Comparison of ENCODE assay signal across 25 mouse cellular contexts in genomic region chr9:42173781-42174180, GRCm38 (mm10). TPM values are rescaled to one million over a fixed set of nuclear protein-coding genes. Genes with fewer than 3 reads are reported as not detected.
DNase-seq lines count a peak whose midpoint lies in the region; ATAC-seq and TF ChIP-seq lines count a peak whose summit lies in the region.
"Had no signal": no experiment of that assay in that cellular context is flagged by ENCODE, and none has a peak within 500 bp of the region (broad histone marks: within the 10 kb centered on the region; RNA-seq: fewer than 3 reads in every experiment).

No protein-coding gene starts in this region.

- no peak overlapping the region for H3K4me2 ChIP-seq in forebrain, embryonic 13.5 days
- H3K4me2 ChIP-seq in forebrain, embryonic 11.5 days (ENCODE audit: low read depth, low read length, severe bottlenecking), result no peak overlapping the region
- H3K4me2 ChIP-seq in hindbrain, embryonic 12.5 days (replicated peaks), result no peak overlapping the region
- H3K4me2 ChIP-seq in hindbrain, embryonic 16.5 days (ENCODE audit: low read length), result no peak overlapping the region
- H3K4me2 ChIP-seq: embryonic facial prominence, embryonic 12.5 days; embryonic facial prominence, embryonic 15.5 days; heart, embryonic 13.5 days; hindbrain, embryonic 15.5 days; intestine, embryonic 15.5 days had no signal

- 73% methylated on average over 3 of the region's 3 CpGs for WGBS in forebrain, embryonic 13.5 days
- 87% methylated on average over 3 of the region's 3 CpGs for WGBS in forebrain, embryonic 11.5 days
- WGBS in hindbrain, embryonic 12.5 days, result 50% methylated on average over 3 of the region's 3 CpGs
- WGBS in hindbrain, embryonic 16.5 days, result 41% methylated on average over 3 of the region's 3 CpGs

- no peak for TF ChIP-seq CTCF in brain, embryonic 14.5 days (IDR thresholded peaks at IDR 0.05; ENCODE audit: borderline replicate concordance, extremely low read depth, insufficient read depth, insufficient read length)

- H3K36me3 ChIP-seq in forebrain, embryonic 13.5 days (ENCODE audit: poor library complexity, severe bottlenecking), result no peaks in the 10 kb centered on the region
- no peaks in the 10 kb centered on the region for H3K36me3 ChIP-seq in forebrain, embryonic 11.5 days (ENCODE audit: control insufficient read depth, insufficient read depth, low read length)
- H3K36me3 ChIP-seq in hindbrain, embryonic 12.5 days, result no peaks in the 10 kb centered on the region
- no peaks in the 10 kb centered on the region for H3K36me3 ChIP-seq in hindbrain, embryonic 16.5 days (ENCODE audit: control insufficient read depth, insufficient read depth, low read length)
- H3K36me3 ChIP-seq: embryonic facial prominence, embryonic 12.5 days; embryonic facial prominence, embryonic 15.5 days; heart, embryonic 10.5 days; heart, embryonic 13.5 days; hindbrain, embryonic 15.5 days; intestine, embryonic 15.5 days had no signal

- no peak overlapping the region; the same call in 1 of the 2 replicates for H3K27ac ChIP-seq in forebrain, embryonic 13.5 days
- no peak overlapping the region for H3K27ac ChIP-seq in forebrain, embryonic 11.5 days (ENCODE audit: low read depth, low read length)
- H3K27ac ChIP-seq in hindbrain, embryonic 12.5 days, result 0 out of 2 replicates have a peak overlapping the region, but pooled peaks have one; percentile 0
- H3K27ac ChIP-seq in hindbrain, embryonic 16.5 days (ENCODE audit: low read depth, low read length), result no peak overlapping the region
- H3K27ac ChIP-seq: embryonic facial prominence, embryonic 12.5 days; embryonic facial prominence, embryonic 15.5 days; heart, adult 2 months; heart, embryonic 10.5 days; heart, embryonic 13.5 days; intestine, embryonic 15.5 days had no signal

- H3K27me3 ChIP-seq in forebrain, embryonic 13.5 days, result no peaks in the 10 kb centered on the region
- no peaks in the 10 kb centered on the region for H3K27me3 ChIP-seq in forebrain, embryonic 11.5 days (ENCODE audit: control insufficient read depth, insufficient read depth, low read length)
- no peaks in the 10 kb centered on the region for H3K27me3 ChIP-seq in hindbrain, embryonic 12.5 days
- H3K27me3 ChIP-seq in hindbrain, embryonic 16.5 days (replicated peaks; ENCODE audit: control insufficient read depth, insufficient read depth, low read length), result no peaks in the 10 kb centered on the region
- H3K27me3 ChIP-seq: embryonic facial prominence, embryonic 12.5 days; embryonic facial prominence, embryonic 15.5 days; heart, embryonic 13.5 days; hindbrain, embryonic 15.5 days; intestine, embryonic 15.5 days had no signal

- peaks cover 24% of the 10 kb centered on the region for H3K4me1 ChIP-seq in forebrain, embryonic 13.5 days
- 0 out of 2 replicates have a peak, but pooled peaks cover 7% of the 10 kb centered on the region for H3K4me1 ChIP-seq in forebrain, embryonic 11.5 days (replicated peaks; ENCODE audit: control insufficient read depth, insufficient read depth, low read length)
- H3K4me1 ChIP-seq in hindbrain, embryonic 12.5 days, result peaks cover 7% of the 10 kb centered on the region; the same call in 1 of the 2 replicates
- no peaks in the 10 kb centered on the region for H3K4me1 ChIP-seq in hindbrain, embryonic 16.5 days (ENCODE audit: control insufficient read depth, insufficient read depth, low read depth, low read length)
- H3K4me1 ChIP-seq: embryonic facial prominence, embryonic 12.5 days; embryonic facial prominence, embryonic 15.5 days; heart, embryonic 10.5 days; heart, embryonic 13.5 days; intestine, embryonic 15.5 days had no signal

- H3K9me3 ChIP-seq in forebrain, embryonic 13.5 days (replicated peaks), result no peaks in the 10 kb centered on the region; the same call in 1 of the 2 replicates
- H3K9me3 ChIP-seq in forebrain, embryonic 11.5 days (ENCODE audit: control insufficient read depth, low read length), result no peaks in the 10 kb centered on the region
- no peaks in the 10 kb centered on the region for H3K9me3 ChIP-seq in hindbrain, embryonic 12.5 days (replicated peaks)
- H3K9me3 ChIP-seq in hindbrain, embryonic 16.5 days (ENCODE audit: control insufficient read depth, low read length), result no peaks in the 10 kb centered on the region
- H3K9me3 ChIP-seq: embryonic facial prominence, embryonic 12.5 days; embryonic facial prominence, embryonic 15.5 days; heart, embryonic 10.5 days; heart, embryonic 13.5 days; hindbrain, embryonic 15.5 days; intestine, embryonic 15.5 days had no signal

- TF ChIP-seq POLR2A in brain, embryonic 14.5 days (IDR thresholded peaks at IDR 0.05; ENCODE audit: borderline replicate concordance, extremely low read depth, insufficient read depth, insufficient read length, poor library complexity, severe bottlenecking), result no peak

- no peak for DNase-seq in forebrain, embryonic 11.5 days (ENCODE audit: low spot score)
- DNase-seq in brain, embryonic 14.5 days (ENCODE audit: low read depth), result peak; percentile 52
- DNase-seq in ovary, postnatal 14 days (ENCODE audit: low spot score), result no peak
- DNase-seq: adrenal gland, postnatal 10 days; adrenal gland, postnatal 36 days; cerebellum, adult 11 months; cerebellum, adult 2 months; cerebellum, adult 9-11 months; cerebellum, postnatal 25 days; gastrocnemius, postnatal 10 days; gastrocnemius, postnatal 36 days; heart, adult 2 months; heart, postnatal 14 days; heart, postnatal 4 days; kidney, adult 11 months had no signal

- ATAC-seq in forebrain, embryonic 13.5 days, result peak; percentile 41; the same call in 1 of the 2 replicates
- ATAC-seq in forebrain, embryonic 11.5 days (replicated peaks; ENCODE audit: low FRiP score), result no peak
- no peak for ATAC-seq in hindbrain, embryonic 12.5 days (ENCODE audit: low FRiP score)
- no peak for ATAC-seq in hindbrain, embryonic 16.5 days
- ATAC-seq: activated CD4-positive, CD25-positive, alpha-beta regulatory T cell, adult 4 months; intestine, embryonic 15.5 days had no signal

- no peak overlapping the region for H3K9ac ChIP-seq in forebrain, embryonic 13.5 days
- no peak overlapping the region for H3K9ac ChIP-seq in forebrain, embryonic 11.5 days (ENCODE audit: low read length)
- H3K9ac ChIP-seq in hindbrain, embryonic 12.5 days, result no peak overlapping the region
- no peak overlapping the region for H3K9ac ChIP-seq in hindbrain, embryonic 16.5 days (ENCODE audit: low read depth, low read length)
- H3K9ac ChIP-seq: embryonic facial prominence, embryonic 12.5 days; embryonic facial prominence, embryonic 15.5 days; heart, embryonic 13.5 days; hindbrain, embryonic 15.5 days; intestine, embryonic 15.5 days had no signal

- no peak overlapping the region for H3K4me3 ChIP-seq in forebrain, embryonic 13.5 days
- H3K4me3 ChIP-seq in forebrain, embryonic 11.5 days (ENCODE audit: low read depth, low read length), result no peak overlapping the region
- no peak overlapping the region for H3K4me3 ChIP-seq in hindbrain, embryonic 12.5 days
- H3K4me3 ChIP-seq in hindbrain, embryonic 16.5 days (ENCODE audit: low read length), result no peak overlapping the region
- H3K4me3 ChIP-seq: embryonic facial prominence, embryonic 12.5 days; embryonic facial prominence, embryonic 15.5 days; heart, adult 2 months; heart, embryonic 10.5 days; heart, embryonic 13.5 days; hindbrain, embryonic 15.5 days; intestine, embryonic 15.5 days had no signal

RNA-seq across cellular contexts. Expression of gene Sorl1, which starts 49.7 kb away (rescaled TPM):
- polyA plus RNA-seq in forebrain, embryonic 13.5 days (2015; fragmentation: Nextera tagmentation; extraction: Ambion mirVana), result 9.6 and 11.5 TPM in 2 replicates
- polyA plus RNA-seq in forebrain, embryonic 11.5 days (2014; fragmentation: Nextera tagmentation; extraction: Ambion mirVana), result 7.0 and 8.1 TPM in 2 replicates
- polyA plus RNA-seq in hindbrain, embryonic 12.5 days (2016; fragmentation: Nextera tagmentation; extraction: Ambion mirVana), result 14.5 and 15.7 TPM in 2 replicates
- polyA plus RNA-seq in hindbrain, embryonic 16.5 days (2015; fragmentation: Nextera tagmentation; extraction: Ambion mirVana), result 11.0 and 11.4 TPM in 2 replicates
- polyA plus RNA-seq in brain, embryonic 14.5 days (2012; rRNA removed), result 12.9 and 16.3 TPM in 2 replicates
